Mouse (Mus musculus): Measurements from ENCODE around the gene Gm884. TPM values are rescaled to one million over a fixed set of nuclear protein-coding genes. Genes with fewer than 3 reads are reported as not detected.

Gene Gm884
- total RNA-seq (2023; ENCODE audit: inconsistent age) = not detected in 4 replicates

GRCm38 (mm10) chr11:103621040-103621439, at the start of gene Gm884:
TSS of gene Gm884 (minus strand) at chr11:103621140.

GRCm38 (mm10) chr11:103649301-103649982, 28.5 kb upstream of the Gm884 start, which contains the start of gene Rprml:
TSS of gene Rprml (plus strand) at chr11:103649570.

GRCm38 (mm10) chr11:103638790-103639189, 17.9 kb upstream of the Gm884 start, which contains the start of gene Lyzl6:
TSS of gene Lyzl6 (minus strand) at chr11:103638890.

GRCm38 (mm10) chr11:103504497-103504896, 116.4 kb downstream of the Gm884 start, which contains the start of gene Lrrc37a:
TSS of gene Lrrc37a (minus strand) at chr11:103504597.

Other genes starting within 250 kb of the Gm884 start
- gene Plekhm1, start 208.5 kb downstream of the Gm884 start, total RNA-seq (2023; ENCODE audit: inconsistent age) = 75.9 to 86.8 TPM (median 84.0 TPM) in 4 replicates
- gene Lrrc37a, start 116.5 kb downstream of the Gm884 start, total RNA-seq (2023; ENCODE audit: inconsistent age) = not detected in 4 replicates
- not detected in 4 replicates for gene Lyzl6, start 17.8 kb upstream of the Gm884 start, total RNA-seq (2023; ENCODE audit: inconsistent age)
- gene Rprml, start 28.4 kb upstream of the Gm884 start, total RNA-seq (2023; ENCODE audit: inconsistent age) = not detected in 4 replicates
- 63.5 to 68.6 TPM (median 68.2 TPM) in 4 replicates for gene Gosr2, start 76.8 kb upstream of the Gm884 start, total RNA-seq (2023; ENCODE audit: inconsistent age)
- gene Wnt9b, start 128.7 kb upstream of the Gm884 start, total RNA-seq (2023; ENCODE audit: inconsistent age) = not detected in 4 replicates
- not detected in 4 replicates for gene Wnt3, start 153.0 kb upstream of the Gm884 start, total RNA-seq (2023; ENCODE audit: inconsistent age)

Measured in B cell, adult (primary cell).